Comparison of ENCODE assay signal across 22 mouse cellular contexts in genomic region chr11:110880971-110881370, GRCm38 (mm10).
A peak's percentile ranks its signal among the peaks of the same experiment; 100 is the strongest.
DNase-seq lines count a peak whose midpoint lies in the region; ATAC-seq and TF ChIP-seq lines count a peak whose summit lies in the region.
"Had no signal": no experiment of that assay in that cellular context is flagged by ENCODE, and none has a peak within 500 bp of the region (broad histone marks: within the 10 kb centered on the region; RNA-seq: fewer than 3 reads in every experiment).

No protein-coding gene starts in this region.

- H3K4me3 ChIP-seq in heart, embryonic 12.5 days = no peak overlapping the region
- no peak overlapping the region for H3K4me3 ChIP-seq in kidney, adult 2 months (ENCODE audit: insufficient read depth, low read depth, low read length)
- H3K4me3 ChIP-seq: forebrain, embryonic 13.5 days; gastrocnemius, adult 2 months; heart, embryonic 13.5 days; hindbrain, embryonic 12.5 days had no signal

- no peak overlapping the region for H3K27ac ChIP-seq in heart, embryonic 12.5 days (ENCODE audit: poor library complexity, severe bottlenecking)
- H3K27ac ChIP-seq in kidney, adult 2 months (ENCODE audit: insufficient read depth, low read depth, low read length) = no peak overlapping the region
- H3K27ac ChIP-seq: forebrain, embryonic 13.5 days; gastrocnemius, adult 2 months; heart, embryonic 13.5 days; hindbrain, embryonic 12.5 days had no signal

- H3K36me3 ChIP-seq in heart, embryonic 12.5 days = no peaks in the 10 kb centered on the region
- no peaks in the 10 kb centered on the region for H3K36me3 ChIP-seq in kidney, adult 2 months (ENCODE audit: control insufficient read depth, insufficient read depth, low read length)
- H3K36me3 ChIP-seq: heart, embryonic 13.5 days; hindbrain, embryonic 12.5 days had no signal

- H3K9ac ChIP-seq in heart, embryonic 12.5 days = no peak overlapping the region
- H3K9ac ChIP-seq: forebrain, embryonic 13.5 days; forebrain, postnatal 0 days; heart, embryonic 13.5 days; hindbrain, embryonic 12.5 days had no signal

- WGBS in heart, embryonic 12.5 days = 77% methylated on average over 9 of the region's 9 CpGs
- WGBS in kidney, adult 2 months = 72% methylated on average over 9 of the region's 9 CpGs

- no peaks in the 10 kb centered on the region for H3K9me3 ChIP-seq in heart, embryonic 12.5 days (replicated peaks)
- H3K9me3 ChIP-seq: forebrain, embryonic 13.5 days; heart, embryonic 13.5 days; hindbrain, embryonic 12.5 days had no signal

- ATAC-seq in heart, embryonic 12.5 days (ENCODE audit: insufficient number of reproducible peaks, low FRiP score) = no peak
- ATAC-seq: activated CD4-positive, CD25-positive, alpha-beta regulatory T cell, adult 4 months; forebrain, embryonic 13.5 days; forebrain, postnatal 0 days; hindbrain, embryonic 16.5 days; inflammation-experienced regulatory T-cells, adult 6 months had no signal

- no peaks in the 10 kb centered on the region for H3K27me3 ChIP-seq in heart, embryonic 12.5 days (replicated peaks)
- no peaks in the 10 kb centered on the region for H3K27me3 ChIP-seq in kidney, adult 2 months (replicated peaks; ENCODE audit: control insufficient read depth, insufficient read depth, low read length)
- H3K27me3 ChIP-seq: CH12.LX; forebrain, embryonic 13.5 days; heart, embryonic 13.5 days; hindbrain, embryonic 12.5 days had no signal

- peak; percentile 5 for DNase-seq in heart, postnatal 4 days
- DNase-seq in kidney, postnatal 4 days = peak; percentile 23 to 43
- DNase-seq in kidney, adult 2 months = no peak
- peak; percentile 81 for DNase-seq in fibroblast of lung, adult 2 months (ENCODE audit: low read depth)
- no peak for DNase-seq in layer of hippocampus, adult 8-10 months (ENCODE audit: low spot score in 2 of 2)
- DNase-seq in gastrocnemius, adult 18-20 months (ENCODE audit: low spot score) = no peak
- DNase-seq: adrenal gland, postnatal 25 days; cerebellum, adult 18-20 months; cerebellum, adult 9-11 months; cerebellum, postnatal 36 days; forebrain, postnatal 0 days; gastrocnemius, adult 2 months; gastrocnemius, postnatal 25 days; heart, postnatal 36 days had no signal

- H3K4me2 ChIP-seq in heart, embryonic 12.5 days = no peak overlapping the region
- H3K4me2 ChIP-seq: forebrain, embryonic 13.5 days; heart, embryonic 13.5 days; hindbrain, embryonic 12.5 days had no signal

- H3K4me1 ChIP-seq in heart, embryonic 12.5 days (replicated peaks) = no peaks in the 10 kb centered on the region
- no peaks in the 10 kb centered on the region for H3K4me1 ChIP-seq in kidney, adult 2 months (ENCODE audit: control insufficient read depth, insufficient read depth, low read length)
- H3K4me1 ChIP-seq: forebrain, embryonic 13.5 days; heart, embryonic 13.5 days; hindbrain, embryonic 12.5 days had no signal

- no peak for TF ChIP-seq CTCF in kidney, adult 2 months (conservative IDR thresholded peaks at IDR 0.05; ENCODE audit: insufficient read depth, insufficient read length, low read depth, low read length)

- no peak for TF ChIP-seq POLR2A in kidney, adult 2 months (IDR thresholded peaks at IDR 0.05; ENCODE audit: low read depth, low read length)

Comparison
In these comparisons a context has a peak if more than half of its experiments do, and no peak if none do; other contexts are left out.
1. DNase-seq: peak in heart, postnatal 4 days (single experiment), kidney, postnatal 4 days (2 of 2) and fibroblast of lung, adult 2 months (single experiment); none in kidney, adult 2 months (single experiment), layer of hippocampus, adult 8-10 months (0 of 2) and gastrocnemius, adult 18-20 months (single experiment).